Mouse (Mus musculus): ENCODE results near the gene Cmbl.

Cmbl gene

DNA sequence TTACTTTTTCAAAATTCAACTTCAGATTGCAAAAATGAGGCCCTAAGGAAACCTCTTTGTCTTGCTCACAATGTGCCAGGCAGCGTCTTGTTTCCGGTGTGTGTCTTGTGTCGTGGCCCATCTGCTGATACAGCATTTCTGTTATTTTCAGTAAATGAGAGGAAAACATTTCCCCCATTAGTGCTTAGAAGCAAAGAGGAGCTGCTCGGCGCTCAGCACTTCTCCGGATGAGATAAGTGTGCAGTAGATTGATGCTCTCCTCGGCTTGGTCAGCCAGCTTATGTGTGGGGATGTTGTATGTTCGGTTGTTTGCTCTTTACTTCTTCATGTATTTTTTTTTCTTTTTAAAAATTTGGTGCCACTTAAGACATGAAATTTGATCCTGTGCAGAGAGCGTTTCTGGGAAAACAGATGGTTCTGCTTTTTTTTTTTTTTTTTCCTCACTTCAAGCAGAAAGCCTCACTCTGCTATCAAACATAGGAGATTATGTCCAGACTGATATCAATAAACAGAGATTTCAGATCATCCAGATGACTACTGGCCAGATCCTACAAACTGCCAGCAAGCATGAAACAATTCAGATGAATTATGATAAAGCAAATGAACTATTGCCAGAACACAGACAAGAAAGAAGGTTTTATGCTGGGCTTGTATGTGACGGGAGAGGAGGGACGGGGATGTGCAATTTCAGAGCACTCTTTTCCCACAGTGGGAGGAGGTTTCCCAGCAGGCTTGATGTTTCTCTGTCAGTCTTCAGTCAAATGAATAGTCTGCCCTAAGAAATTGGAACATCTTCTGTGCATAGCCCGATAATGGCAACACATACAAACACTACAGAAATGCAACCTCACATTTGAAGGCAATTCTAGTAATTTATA lies 62.3 kb downstream of the Cmbl start:
- DNase-seq (ENCODE audit: low spot score): no peak

DNA sequence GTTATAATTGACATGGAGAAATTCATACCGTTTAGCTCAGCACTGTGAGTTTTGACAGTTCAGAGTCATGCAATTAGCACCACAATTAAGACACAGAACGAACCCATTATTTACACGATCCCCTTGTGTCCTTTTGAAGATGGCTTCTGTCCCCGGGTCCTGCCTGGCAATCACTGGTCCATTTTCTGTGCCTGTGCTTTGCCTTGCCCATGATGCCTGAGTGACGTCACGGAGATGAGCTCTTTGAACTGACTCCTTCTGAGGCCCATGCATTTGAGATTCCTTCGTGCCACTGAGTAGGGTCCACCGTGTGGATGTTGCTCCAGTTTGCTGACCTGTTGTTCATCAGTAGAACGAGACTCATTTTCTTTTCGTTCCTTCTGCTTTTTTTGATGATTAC lies 63.0 kb downstream of the Cmbl start:
- no peak for DNase-seq (ENCODE audit: low spot score)

- no peak for DNase-seq (ENCODE audit: low spot score)
These were observed 64.4 kb downstream of the Cmbl start for GRCm38 (mm10) chr15:31629556-31629955.

GRCm38 (mm10) chr15:31631396-31631858 lies 66.2 kb downstream of the Cmbl start:
- no peak for DNase-seq (ENCODE audit: low spot score)

DNA sequence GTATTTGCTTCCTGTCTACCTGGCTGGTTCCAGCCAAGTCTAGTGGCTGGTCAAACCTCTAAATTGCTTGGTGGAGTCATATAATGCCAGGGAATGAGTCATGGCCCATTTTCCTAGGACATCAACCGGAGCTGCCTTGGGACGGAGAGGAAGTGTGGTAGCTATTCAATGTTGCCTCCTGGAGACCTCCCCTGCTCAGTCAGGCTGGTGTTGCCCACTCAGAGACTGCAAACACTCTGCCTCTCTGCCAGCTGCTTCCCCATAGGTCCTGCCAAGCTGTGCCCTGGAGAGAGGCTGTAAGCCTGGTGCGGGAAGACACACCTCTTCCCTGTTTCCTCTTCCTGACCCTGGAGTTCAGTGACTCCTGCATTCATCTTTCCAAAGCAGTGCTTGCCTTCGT lies 67.3 kb downstream of the Cmbl start:
- DNase-seq (ENCODE audit: low spot score): no peak

DNA sequence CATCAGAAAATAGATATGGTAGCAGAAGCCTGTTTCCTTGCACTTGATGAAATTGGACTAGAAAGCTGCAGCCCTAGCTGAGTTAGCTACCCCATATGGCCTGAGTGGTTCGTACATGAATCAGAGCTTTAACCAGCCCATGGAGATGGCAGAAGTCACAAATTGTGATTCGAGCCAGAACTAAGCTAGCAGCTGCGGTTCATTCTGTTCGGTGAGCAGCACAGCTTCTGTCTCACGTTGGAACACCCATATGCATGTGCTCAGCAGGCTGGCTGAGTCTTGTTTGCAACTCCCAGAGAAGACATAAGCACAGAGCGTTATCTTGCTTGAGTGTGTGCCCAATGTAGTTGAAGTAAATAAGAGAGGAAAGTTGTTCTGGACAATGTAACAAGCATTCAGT lies 69.4 kb downstream of the Cmbl start:
- DNase-seq (ENCODE audit: low spot score): no peak

- no peak for DNase-seq (ENCODE audit: low spot score)
These were observed 71.0 kb downstream of the Cmbl start for GRCm38 (mm10) chr15:31636091-31636595.
